Mouse (Mus musculus) urinary bladder, postnatal 14 days (tissue): ENCODE measurements around the gene Farsb.
"Not testable (repeated sequence)": the region's sequence is repeated elsewhere in the genome, so short reads cannot be mapped to it uniquely, and the experiment has no call there.

Experiments used
- DNase-seq: peaks from one replicate; pipeline ENCODE4 v3.0.0; 2021; ENCODE audit warnings: low spot score

Gene Farsb

DNA sequence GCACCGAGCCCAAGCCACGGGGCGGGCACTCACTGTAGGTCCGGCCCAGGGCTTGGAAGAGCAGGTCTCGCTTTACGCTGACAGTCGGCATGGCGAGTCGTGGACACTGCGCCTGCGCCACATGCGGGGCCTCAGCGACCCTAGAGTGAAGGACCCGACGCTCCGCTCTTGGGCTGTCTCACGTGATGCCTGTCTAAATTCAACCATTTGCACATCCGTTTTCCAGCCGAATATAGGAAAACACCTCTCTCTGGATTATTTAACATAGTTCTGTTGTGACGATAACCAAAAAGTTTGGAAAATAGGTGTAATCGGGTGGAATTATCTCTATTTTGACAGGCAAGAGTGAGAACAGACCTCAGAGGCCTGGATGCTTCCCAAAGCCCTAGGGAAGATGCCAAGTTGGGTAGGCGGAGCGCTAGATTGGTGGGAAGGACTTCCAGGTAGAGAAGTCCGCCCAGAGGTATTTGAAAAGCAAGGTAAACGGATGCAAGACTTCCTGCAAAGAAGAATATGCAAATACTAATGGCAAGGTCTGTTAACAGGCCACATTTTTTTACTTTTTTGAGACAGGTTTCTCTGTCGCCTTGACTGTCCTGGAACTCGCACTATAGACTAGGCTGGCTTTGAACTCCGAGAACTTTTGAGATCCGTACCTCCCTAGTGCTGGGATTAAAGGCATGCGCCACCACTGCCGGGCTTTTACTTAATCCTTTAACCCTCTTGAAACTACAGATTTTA, at the start of gene Farsb:
TSS of gene Farsb (minus strand) at position 146 of the 741 bp plus-strand sequence.
- DNase-seq, result peak; percentile 91

GRCm38 (mm10) chr1:78538396-78538795, 49.7 kb upstream of the Farsb start:
- DNase-seq, result no peak

DNA sequence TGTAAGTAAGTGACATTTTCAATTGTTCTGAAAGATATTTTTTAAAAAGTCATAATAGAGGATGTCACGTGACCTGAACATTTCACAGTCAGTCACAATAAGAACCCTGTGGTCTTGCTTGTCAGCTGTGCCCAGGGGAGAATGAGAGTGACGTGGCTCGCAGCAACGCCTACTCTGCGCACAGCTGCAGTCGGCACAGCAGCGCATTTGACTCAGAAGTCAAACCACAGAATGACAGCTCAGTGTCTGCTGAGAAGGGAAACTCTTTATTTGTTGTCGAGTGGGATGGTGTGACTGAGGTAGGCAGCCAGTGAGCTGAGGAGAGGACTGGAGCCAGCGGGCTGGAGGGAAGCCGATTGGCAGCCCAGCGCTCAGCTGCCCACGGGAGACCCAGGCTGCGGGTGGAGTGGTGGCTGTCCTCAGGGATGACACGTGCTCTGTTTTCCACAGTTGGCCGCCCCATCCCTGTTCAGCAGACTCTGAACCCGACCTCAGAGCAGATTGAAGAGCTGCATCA, 48.9 kb upstream of the Farsb start:
- DNase-seq, result no peak

- peak; percentile 82 for DNase-seq
Measured at GRCm38 (mm10) chr1:78536310-78537164, 47.8 kb upstream of the Farsb start.

DNA sequence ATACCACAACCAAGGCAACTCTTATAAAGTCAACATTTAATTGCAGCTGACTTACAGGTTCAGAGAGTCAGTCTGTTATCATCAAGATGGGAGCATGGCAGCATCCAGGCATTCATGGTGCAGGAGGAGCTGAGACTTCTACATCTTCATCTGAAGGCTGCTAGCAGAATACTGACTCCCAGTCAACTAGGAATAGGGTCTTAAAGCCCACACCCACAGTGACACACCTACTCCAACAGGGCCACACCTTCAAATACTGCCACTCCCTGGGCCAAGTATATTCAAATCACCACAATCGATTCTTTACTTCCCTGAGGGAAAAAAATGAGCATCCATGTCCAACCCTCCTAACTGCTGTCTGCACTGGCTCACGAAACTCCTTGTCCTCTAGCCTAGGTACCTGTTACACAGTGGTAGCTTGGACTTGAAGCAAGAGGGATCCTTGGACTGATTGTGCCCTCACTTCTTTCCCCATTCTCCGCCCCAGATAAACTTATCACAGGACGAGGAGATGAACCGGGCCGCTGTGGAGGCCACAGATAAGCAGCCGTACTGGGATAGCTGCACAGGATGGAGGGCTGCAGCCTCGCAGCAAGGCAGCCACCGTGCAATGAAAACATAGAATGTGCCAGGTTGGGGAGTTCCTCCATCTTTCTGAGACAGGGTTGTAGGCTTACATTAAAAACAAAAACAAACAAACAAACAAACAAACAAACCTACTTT, 45.9 kb upstream of the Farsb start:
- no peak for DNase-seq

DNA sequence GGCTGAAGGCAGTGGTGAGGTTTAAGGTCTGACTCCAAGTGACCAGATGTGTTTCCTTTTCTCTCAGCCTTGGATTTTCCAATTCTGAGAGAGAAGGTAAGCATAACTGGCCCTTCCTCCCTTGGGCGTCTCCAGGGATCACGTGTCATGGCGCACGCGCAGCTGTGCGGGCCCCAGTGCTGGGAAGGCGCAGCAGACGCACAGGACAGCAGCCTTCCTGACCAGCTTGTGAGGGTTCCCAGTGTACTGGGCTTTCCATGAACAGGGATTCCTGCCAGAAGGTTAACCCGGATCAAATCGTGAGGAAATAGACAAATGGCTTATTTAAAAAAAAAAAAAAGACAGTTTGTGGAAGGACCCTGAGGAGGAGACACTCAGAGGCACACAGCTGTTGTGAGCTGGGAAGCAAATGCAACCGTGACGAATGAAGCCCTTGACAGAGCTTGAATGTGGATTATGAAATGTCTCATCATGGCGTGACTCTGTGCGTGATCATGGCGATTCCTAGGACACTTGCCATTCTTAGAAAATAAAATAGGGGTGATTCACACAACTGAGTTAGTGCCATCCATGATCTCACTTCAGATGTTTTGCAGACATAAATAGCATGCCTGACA, 43.6 kb upstream of the Farsb start:
- DNase-seq, result no peak

DNA sequence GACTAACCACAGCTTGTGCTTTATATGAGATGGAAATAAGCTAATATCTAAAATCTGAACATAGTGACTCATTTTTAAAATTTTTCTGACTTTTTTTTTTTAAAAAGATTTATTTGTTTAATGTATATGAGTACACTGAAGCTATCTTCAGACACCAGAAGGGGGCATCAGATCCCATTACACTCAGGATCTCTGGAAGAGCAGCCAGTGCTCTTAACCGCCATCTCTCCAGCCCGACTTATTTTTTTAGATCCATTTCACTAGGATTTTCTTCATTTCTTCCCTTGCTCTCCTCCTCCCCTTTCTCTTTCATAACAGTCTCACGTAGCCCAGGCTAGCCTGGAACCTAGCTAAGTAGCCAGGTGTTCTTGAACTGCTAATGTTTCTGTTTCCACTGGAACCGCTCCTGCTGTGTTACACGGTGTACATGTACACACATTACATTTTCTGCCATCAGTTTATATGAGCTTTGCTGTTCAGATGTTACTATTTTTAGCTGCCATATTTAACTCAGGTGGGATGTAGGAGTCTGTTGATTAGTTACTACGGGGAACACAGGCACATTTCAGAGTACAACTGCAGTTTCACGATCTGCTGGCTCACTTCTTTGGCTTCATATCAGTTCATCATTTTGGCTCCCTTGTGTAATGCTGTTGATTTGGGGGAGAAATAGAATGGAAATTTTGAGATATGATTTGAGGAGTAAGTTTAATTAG, 42.0 kb upstream of the Farsb start:
- DNase-seq, result no peak

- peak; percentile 10 for DNase-seq
Measured at GRCm38 (mm10) chr1:78529011-78529410, 40.3 kb upstream of the Farsb start.

DNA sequence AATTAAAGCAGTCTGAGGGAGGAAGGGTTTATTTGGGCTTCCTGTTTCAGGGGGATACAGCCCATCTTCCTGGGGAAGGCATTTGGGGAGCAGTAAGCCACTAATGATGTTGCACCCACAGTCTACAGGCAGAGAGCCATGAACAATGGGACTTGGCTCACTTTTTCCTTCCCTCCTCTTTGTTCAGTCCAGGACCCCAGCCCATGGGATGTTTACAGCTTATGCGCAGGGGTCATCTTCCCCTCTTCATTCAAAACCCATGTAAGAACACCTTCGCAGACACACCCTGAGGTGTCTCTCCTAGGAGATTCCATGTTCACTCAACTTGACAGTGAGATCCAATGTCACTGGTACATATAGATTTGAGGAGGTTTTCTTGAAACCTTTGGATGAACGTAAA, 39.7 kb upstream of the Farsb start:
- no peak for DNase-seq

DNA sequence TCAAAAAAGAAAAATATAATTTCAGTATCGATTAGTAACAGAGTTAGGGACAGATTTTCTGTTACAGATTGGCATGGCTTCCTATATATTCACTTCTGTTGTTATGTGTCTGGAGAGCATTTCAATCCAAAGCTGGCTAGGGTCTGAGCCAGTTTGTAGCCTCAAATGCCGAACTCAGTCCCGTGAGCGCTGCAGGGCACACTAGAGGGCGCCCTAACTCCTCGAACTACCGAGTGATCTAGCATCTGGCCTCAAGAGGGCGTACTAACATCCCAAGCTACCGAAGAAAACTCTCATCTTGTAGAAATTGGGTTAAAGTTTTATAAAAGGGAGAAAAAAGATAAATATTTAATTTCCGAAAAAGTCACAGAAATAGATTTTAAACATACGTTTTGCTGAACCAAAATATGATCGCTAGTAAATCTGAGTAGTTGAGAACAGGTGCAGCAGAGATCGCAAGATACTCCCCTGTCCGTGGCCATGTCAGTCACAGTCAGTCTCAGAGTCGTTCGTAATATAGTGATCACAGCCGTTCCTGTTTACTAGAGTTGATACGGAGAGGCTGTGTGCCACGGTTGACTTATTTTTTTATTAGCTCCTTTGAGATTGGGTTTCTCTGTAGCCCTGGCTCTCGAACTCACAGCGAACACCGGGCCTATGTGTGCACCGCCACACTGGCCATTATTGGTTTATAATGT, 36.6 kb upstream of the Farsb start:
- peak; percentile 68 for DNase-seq

DNA sequence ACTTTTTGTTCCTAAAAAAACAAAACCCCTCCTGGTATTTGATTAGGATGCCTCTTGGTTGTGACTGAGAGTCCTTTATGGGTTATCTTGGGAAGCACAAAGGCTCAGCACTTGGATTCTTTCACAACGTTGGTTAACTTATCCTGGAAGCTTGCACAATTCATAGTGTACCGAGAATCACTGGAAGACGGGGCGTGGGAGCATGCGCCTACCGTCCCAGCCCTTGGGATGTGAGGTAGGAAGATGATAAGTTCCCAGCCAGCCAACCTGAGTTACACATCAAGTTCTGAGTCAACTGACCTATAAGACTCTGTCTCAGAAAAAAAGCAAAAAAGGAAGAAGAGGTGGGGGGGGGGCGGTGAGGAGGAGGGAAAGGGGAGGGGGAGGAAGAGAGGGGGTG, 30.2 kb upstream of the Farsb start:
- no peak for DNase-seq

DNA sequence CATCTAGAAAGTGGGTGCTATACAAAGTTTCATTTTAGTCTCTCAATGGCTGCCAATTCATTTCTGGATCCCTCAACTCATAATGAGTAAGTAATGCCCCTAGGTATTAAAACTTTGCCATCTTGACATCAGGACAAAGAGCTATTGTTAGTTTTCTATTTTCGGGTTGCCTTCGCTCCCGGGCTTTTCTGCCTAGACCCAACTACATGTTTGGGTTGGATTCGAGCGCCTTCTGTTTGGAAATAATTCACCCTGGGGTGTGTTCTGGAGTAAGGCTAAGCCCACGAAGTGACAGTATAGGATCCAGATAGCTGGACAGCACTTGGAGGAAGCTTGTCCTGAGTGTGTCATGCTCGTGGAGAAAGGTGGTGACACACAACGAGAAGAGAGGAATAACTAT, 24.1 kb upstream of the Farsb start:
- DNase-seq, result no peak

- DNase-seq, result peak; percentile 14
Measured at GRCm38 (mm10) chr1:78511621-78512160, 23.0 kb upstream of the Farsb start, which contains the start of gene BC035947. TSS of gene BC035947 (minus strand) at chr1:78512158.

DNA sequence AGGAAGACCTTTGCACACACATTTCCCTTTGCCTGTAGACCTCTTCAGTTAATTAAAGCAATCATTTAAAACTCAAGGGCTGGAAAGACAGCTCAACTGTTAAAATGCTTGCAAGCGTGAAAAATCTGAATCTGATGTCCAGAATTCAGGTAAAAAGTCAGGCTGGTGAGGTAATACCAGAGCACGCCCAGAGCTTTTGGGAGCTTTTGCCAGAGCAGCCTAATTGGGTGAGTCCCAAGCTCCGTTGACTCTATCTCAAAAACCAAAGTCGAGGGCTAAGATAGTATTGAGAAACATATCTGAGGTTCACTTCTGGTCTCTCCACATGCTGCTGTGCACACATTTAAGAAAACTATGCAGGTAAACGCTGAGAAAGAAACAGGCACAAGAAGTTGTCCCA, 22.2 kb upstream of the Farsb start, which contains the start of gene Mogat1:
TSS of gene Mogat1 (plus strand) at position 130 of the 400 bp plus-strand sequence.
- DNase-seq, result no peak

- DNase-seq, result no peak
Measured at GRCm38 (mm10) chr1:78507137-78507536, 18.4 kb upstream of the Farsb start.

DNA sequence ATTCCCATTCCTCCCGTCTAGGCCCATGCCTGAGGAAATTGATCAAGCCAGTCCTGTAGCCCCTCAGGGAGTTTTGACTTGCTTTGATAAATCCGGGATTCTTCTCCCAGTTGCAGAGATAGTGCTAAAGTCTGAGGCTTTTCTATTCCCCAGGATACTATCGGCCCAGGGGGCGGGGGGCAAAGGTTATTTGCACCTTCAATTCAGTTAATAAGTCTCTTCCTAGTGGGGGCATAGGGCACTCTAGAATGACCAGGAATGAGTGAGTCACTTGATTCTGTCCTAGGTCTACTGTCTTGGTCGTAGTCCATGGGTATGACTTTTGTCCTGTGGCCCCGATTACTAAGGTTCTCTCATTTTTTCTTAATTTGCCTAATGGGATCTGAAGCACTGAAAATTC, 13.8 kb upstream of the Farsb start:
- no peak for DNase-seq

GRCm38 (mm10) chr1:78501856-78502255, 13.2 kb upstream of the Farsb start:
- not testable (repeated sequence) for DNase-seq

DNA sequence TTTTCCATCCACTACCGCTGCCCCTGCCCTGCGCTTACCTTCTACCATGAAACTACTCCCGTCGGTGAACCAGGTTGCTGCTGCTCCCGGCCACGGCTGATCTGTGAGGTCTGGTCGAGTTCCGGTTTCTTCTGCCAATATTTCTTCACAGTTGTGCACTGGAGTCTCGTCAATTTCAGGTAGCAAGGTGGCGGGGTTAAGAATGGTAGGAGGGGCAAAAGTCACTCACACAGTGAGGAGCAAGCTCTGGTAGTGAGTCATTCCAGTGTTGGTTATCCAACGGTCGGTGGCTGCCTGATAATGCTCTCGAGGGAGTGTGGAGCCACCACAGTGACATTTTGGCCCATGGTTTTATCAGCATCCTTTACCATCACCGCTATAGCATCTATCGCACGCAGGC, 12.3 kb upstream of the Farsb start:
- no peak for DNase-seq

GRCm38 (mm10) chr1:78490143-78490542, 1.4 kb upstream of the Farsb start:
- no peak for DNase-seq

DNA sequence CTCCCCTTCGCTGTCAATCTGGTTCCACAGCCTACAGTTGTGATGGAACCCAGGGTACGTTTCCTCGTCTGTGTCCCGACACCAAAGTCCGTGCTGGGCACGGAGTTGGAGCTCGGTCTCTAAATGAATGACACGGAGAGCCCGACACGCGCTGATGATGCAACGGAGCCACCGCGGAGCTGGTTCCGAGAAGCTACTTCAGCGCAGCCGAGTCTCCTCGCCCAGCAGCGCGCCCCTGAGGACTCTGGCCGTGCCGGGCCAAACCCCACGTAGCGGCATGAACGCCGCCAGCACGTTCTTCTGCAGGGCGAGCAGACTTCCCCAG, 308 bp downstream of the Farsb start:
- no peak for DNase-seq
